Mouse (Mus musculus) testis, adult 2 months (tissue): ENCODE measurements at regions not wholly inside any gene's neighbourhood (a gene's known extent, or its start where the extent isn't known, plus 50 kb on each side); places are given as distances from the start of the nearest gene placed in this dataset.

Experiments
- CTCF ChIP-seq: fragments of 200-500 bp; IDR thresholded peaks from 2 replicates; pipeline ENCODE4 v1.5.1; 2012; ENCODE audit warnings: low read depth, mild to moderate bottlenecking, inconsistent platforms, low read length, moderate library complexity; ENCODE audit not compliant: control insufficient read depth, insufficient read depth, insufficient replicate concordance
- POLR2A ChIP-seq: fragments of 200-500 bp; IDR thresholded peaks from 2 replicates; pipeline ENCODE4 v1.6.1; 2012; ENCODE audit warnings: low read depth, mild to moderate bottlenecking, inconsistent platforms, low read length, moderate library complexity; ENCODE audit not compliant: control insufficient read depth

GRCm38 (mm10) chr13:72184846-72185118, 221.3 kb upstream of the Irx1 start:
- TF ChIP-seq CTCF (no peak), POLR2A (no peak)
